Mouse (Mus musculus): ENCODE results near the gene Ccdc43. TPM values are rescaled to one million over a fixed set of nuclear protein-coding genes. Genes with fewer than 3 reads are reported as not detected.

Ccdc43 gene
- total and polyA plus RNA-seq, 3 experiments, result 39.3 to 41.7 TPM; not detected in 1

GRCm38 (mm10) chr11:102636887-102637286, 60.7 kb downstream of the Ccdc43 start:
- no peak for TF ChIP-seq TCF12 (IDR thresholded peaks at IDR 0.05; ENCODE audit: low read depth, low read length)
- TF ChIP-seq MAFK (IDR thresholded peaks at IDR 0.05; ENCODE audit: borderline replicate concordance, low read depth, low read length), result no peak
- no peak for TF ChIP-seq KAT2A (conservative IDR thresholded peaks at IDR 0.05; ENCODE audit: low read depth, low read length)
- no peak for TF ChIP-seq POLR2A (IDR thresholded peaks at IDR 0.05; ENCODE audit: control insufficient read depth in 1 of 2, insufficient read depth in 1 of 2, low read depth in 1 of 2, low read length in 2 of 2, poor library complexity in 1 of 2)
- no peak for TF ChIP-seq SIN3A (IDR thresholded peaks at IDR 0.05; ENCODE audit: low read length)
- TF ChIP-seq RCOR1 (IDR thresholded peaks at IDR 0.05; ENCODE audit: low read depth, low read length), result no peak
- TF ChIP-seq TBP (IDR thresholded peaks at IDR 0.05; ENCODE audit: low read depth, low read length), result no peak
- TF ChIP-seq MAX (IDR thresholded peaks at IDR 0.05; ENCODE audit: low read length), result no peak
- TF ChIP-seq BHLHE40 (IDR thresholded peaks at IDR 0.05; ENCODE audit: borderline replicate concordance, low read depth, low read length), result no peak
- no peak for TF ChIP-seq CHD1 (IDR thresholded peaks at IDR 0.05; ENCODE audit: low read depth, low read length)
- TF ChIP-seq CTCF (IDR thresholded peaks at IDR 0.05 in 2 of 3, conservative IDR thresholded peaks at IDR 0.05 in 1 of 3; ENCODE audit: control insufficient read depth in 1 of 3, insufficient read depth in 1 of 3, low read depth in 2 of 3, low read length in 3 of 3, poor library complexity in 1 of 3, severe bottlenecking in 1 of 3), result no peak
- no peak for TF ChIP-seq POLR2AphosphoS5 (IDR thresholded peaks at IDR 0.05; ENCODE audit: borderline replicate concordance, low read depth, low read length)
- TF ChIP-seq ZMIZ1 (IDR thresholded peaks at IDR 0.05; ENCODE audit: low read depth, low read length), result no peak
- TF ChIP-seq HCFC1 (IDR thresholded peaks at IDR 0.05; ENCODE audit: low read depth, low read length), result no peak
- no peak for TF ChIP-seq MYB (IDR thresholded peaks at IDR 0.05; ENCODE audit: low read depth, low read length)
- TF ChIP-seq USF2 (IDR thresholded peaks at IDR 0.05; ENCODE audit: borderline replicate concordance in 1 of 2, insufficient read depth in 1 of 2, low read depth in 1 of 2, low read length in 2 of 2), result no peak
- TF ChIP-seq POLR2AphosphoS2 (IDR thresholded peaks at IDR 0.05; ENCODE audit: low read length), result no peak
- no peak overlapping the region for H3K4me3 ChIP-seq (ENCODE audit: control insufficient read depth in 1 of 2, insufficient read depth in 1 of 2, low read depth in 2 of 2, low read length in 2 of 2)
- no peak for DNase-seq (ENCODE audit: low read depth, low spot score)
- H3K4me1 ChIP-seq (ENCODE audit: control insufficient read depth in 1 of 2, insufficient read depth in 2 of 2, low read length in 2 of 2), result no peaks in the 10 kb centered on the region
- peaks cover 6 to 15% of the 10 kb centered on the region in 2 experiments for H3K27me3 ChIP-seq (ENCODE audit: control insufficient read depth in 1 of 2, insufficient read depth in 2 of 2, low read length in 2 of 2)
- no peaks in the 10 kb centered on the region for H3K9me3 ChIP-seq (replicated peaks; ENCODE audit: insufficient read depth, low read length)
- H3K36me3 ChIP-seq (ENCODE audit: control insufficient read depth in 1 of 2, insufficient read depth in 2 of 2, low read length in 2 of 2), result no peaks in the 10 kb centered on the region
- no peak overlapping the region for H3K27ac ChIP-seq (ENCODE audit: control insufficient read depth, low read depth, low read length)
- no peaks in the 10 kb centered on the region for H3K79me2 ChIP-seq (ENCODE audit: control insufficient read depth, insufficient read depth, low read length, poor library complexity)
- no peak overlapping the region for H3K9ac ChIP-seq (ENCODE audit: control insufficient read depth, low read depth, low read length, poor library complexity, severe bottlenecking)

Other genes with a start within 250 kb of the Ccdc43 start
- gene Itga2b, start 227.7 kb downstream of the Ccdc43 start, total RNA-seq (2012; rRNA removed), result 8.3 and 10.7 TPM in 2 replicates
- gene Itga2b, start 227.7 kb downstream of the Ccdc43 start, polyA plus RNA-seq (2012; ENCODE audit: insufficient read depth in 1 of 2, insufficient read length in 2 of 2, low read depth in 1 of 2, low replicate concordance in 2 of 2, missing spikeins in 1 of 2), result 10 to 100 TPM in 1 of 2 experiments, not detected in 1; 55.7 TPM
- 17.9 and 20.3 TPM in 2 replicates for gene Gpatch8, start 141.4 kb downstream of the Ccdc43 start, total RNA-seq (2012; rRNA removed)
- 10 to 100 TPM; 25.8 to 29.7 TPM for gene Gpatch8, start 141.4 kb downstream of the Ccdc43 start, polyA plus RNA-seq (2012; ENCODE audit: insufficient read depth in 1 of 2, insufficient read length in 2 of 2, low read depth in 1 of 2, low replicate concordance in 2 of 2, missing spikeins in 1 of 2)
- gene Gm11627, start 118.3 kb downstream of the Ccdc43 start, total RNA-seq (2012; rRNA removed), result 0.33 and 0.35 TPM in 2 replicates
- gene Gm11627, start 118.3 kb downstream of the Ccdc43 start, polyA plus RNA-seq (2012; ENCODE audit: insufficient read depth in 1 of 2, insufficient read length in 2 of 2, low read depth in 1 of 2, low replicate concordance in 2 of 2, missing spikeins in 1 of 2), result under 1 TPM in 1 of 2 experiments, not detected in 1; 0.13 TPM
- not detected in 2 replicates for gene Fzd2, start 93.4 kb downstream of the Ccdc43 start, total RNA-seq (2012; rRNA removed)
- gene Fzd2, start 93.4 kb downstream of the Ccdc43 start, polyA plus RNA-seq (2012; ENCODE audit: insufficient read depth in 1 of 2, insufficient read length in 2 of 2, low read depth in 1 of 2, low replicate concordance in 2 of 2, missing spikeins in 1 of 2), result not detected
- gene Meioc, start 34.1 kb downstream of the Ccdc43 start, total RNA-seq (2012; rRNA removed), result not detected in 2 replicates
- gene Meioc, start 34.1 kb downstream of the Ccdc43 start, polyA plus RNA-seq (2012; ENCODE audit: insufficient read depth in 1 of 2, insufficient read length in 2 of 2, low read depth in 1 of 2, low replicate concordance in 2 of 2, missing spikeins in 1 of 2), result under 1 TPM in 1 of 2 experiments, not detected in 1; 0.06 TPM
- 0.08 and 0.13 TPM in 2 replicates for gene Adam11, start 63.7 kb upstream of the Ccdc43 start, total RNA-seq (2012; rRNA removed)
- under 1 TPM in 1 of 2 experiments, not detected in 1; 0.36 TPM for gene Adam11, start 63.7 kb upstream of the Ccdc43 start, polyA plus RNA-seq (2012; ENCODE audit: insufficient read depth in 1 of 2, insufficient read length in 2 of 2, low read depth in 1 of 2, low replicate concordance in 2 of 2, missing spikeins in 1 of 2)
- not detected in 2 replicates for gene Gjc1, start 121.9 kb upstream of the Ccdc43 start, total RNA-seq (2012; rRNA removed)
- gene Gjc1, start 121.9 kb upstream of the Ccdc43 start, polyA plus RNA-seq (2012; ENCODE audit: insufficient read depth in 1 of 2, insufficient read length in 2 of 2, low read depth in 1 of 2, low replicate concordance in 2 of 2, missing spikeins in 1 of 2), result not detected
- gene Higd1b, start 138.1 kb upstream of the Ccdc43 start, total RNA-seq (2012; rRNA removed), result not detected in 2 replicates
- not detected for gene Higd1b, start 138.1 kb upstream of the Ccdc43 start, polyA plus RNA-seq (2012; ENCODE audit: insufficient read depth in 1 of 2, insufficient read length in 2 of 2, low read depth in 1 of 2, low replicate concordance in 2 of 2, missing spikeins in 1 of 2)
- gene Eftud2, start 183.2 kb upstream of the Ccdc43 start, total RNA-seq (2012; rRNA removed), result 261 and 266 TPM in 2 replicates
- 1,000 to 10,000 TPM in 1 of 2 experiments, 100 to 1,000 TPM in 1; 424 to 1,215 TPM for gene Eftud2, start 183.2 kb upstream of the Ccdc43 start, polyA plus RNA-seq (2012; ENCODE audit: insufficient read depth in 1 of 2, insufficient read length in 2 of 2, low read depth in 1 of 2, low replicate concordance in 2 of 2, missing spikeins in 1 of 2)
- 1.6 and 2.1 TPM in 2 replicates for gene Ccdc103, start 183.4 kb upstream of the Ccdc43 start, total RNA-seq (2012; rRNA removed)
- 1 to 10 TPM in 1 of 2 experiments, not detected in 1; 1.4 TPM for gene Ccdc103, start 183.4 kb upstream of the Ccdc43 start, polyA plus RNA-seq (2012; ENCODE audit: insufficient read depth in 1 of 2, insufficient read length in 2 of 2, low read depth in 1 of 2, low replicate concordance in 2 of 2, missing spikeins in 1 of 2)
- 0.08 TPM in 1 of 2 replicates, not detected in the other for gene Fam187a, start 187.4 kb upstream of the Ccdc43 start, total RNA-seq (2012; rRNA removed)
- gene Fam187a, start 187.4 kb upstream of the Ccdc43 start, polyA plus RNA-seq (2012; ENCODE audit: insufficient read depth in 1 of 2, insufficient read length in 2 of 2, low read depth in 1 of 2, low replicate concordance in 2 of 2, missing spikeins in 1 of 2), result under 1 TPM in 1 of 2 experiments, not detected in 1; 0.08 TPM
- gene Gfap, start 203.1 kb upstream of the Ccdc43 start, total RNA-seq (2012; rRNA removed), result 1.3 and 2.0 TPM in 2 replicates
- gene Gfap, start 203.1 kb upstream of the Ccdc43 start, polyA plus RNA-seq (2012; ENCODE audit: insufficient read depth in 1 of 2, insufficient read length in 2 of 2, low read depth in 1 of 2, low replicate concordance in 2 of 2, missing spikeins in 1 of 2), result 1 to 10 TPM in 1 of 2 experiments, not detected in 1; 2.5 TPM
- gene Kif18b, start 227.3 kb upstream of the Ccdc43 start, total RNA-seq (2012; rRNA removed), result 36.1 and 40.8 TPM in 2 replicates
- 100 to 1,000 TPM in 1 of 2 experiments, 10 to 100 TPM in 1; 45.7 to 116 TPM for gene Kif18b, start 227.3 kb upstream of the Ccdc43 start, polyA plus RNA-seq (2012; ENCODE audit: insufficient read depth in 1 of 2, insufficient read length in 2 of 2, low read depth in 1 of 2, low replicate concordance in 2 of 2, missing spikeins in 1 of 2)
- gene C1ql1, start 248.9 kb upstream of the Ccdc43 start, total RNA-seq (2012; rRNA removed), result not detected in 2 replicates
- not detected for gene C1ql1, start 248.9 kb upstream of the Ccdc43 start, polyA plus RNA-seq (2012; ENCODE audit: insufficient read depth in 1 of 2, insufficient read length in 2 of 2, low read depth in 1 of 2, low replicate concordance in 2 of 2, missing spikeins in 1 of 2)